Mouse (Mus musculus): Measurements from ENCODE around the gene Lat2. TPM values are rescaled to one million over a fixed set of nuclear protein-coding genes. Genes with fewer than 3 reads are reported as not detected.

Gene Lat2
- total RNA-seq, 2 experiments from 2014 or later: 1.5 to 2.0 TPM

GRCm38 (mm10) chr5:134615780-134616179, 955 bp upstream of the Lat2 start:
- intact Hi-C loops (cut with DNase I): no loop called here
- no peak for DNase-seq (ENCODE audit: low spot score in 2 of 2)

- DNase-seq (ENCODE audit: low spot score in 2 of 2): no peak
- intact Hi-C loops (cut with DNase I): no loop called here
Observed at GRCm38 (mm10) chr5:134615380-134615779, 555 bp upstream of the Lat2 start.

GRCm38 (mm10) chr5:134614296-134614695, 529 bp downstream of the Lat2 start:
- peak in 1 of 2 experiments; percentile 12 for DNase-seq (ENCODE audit: low spot score in 2 of 2)
- intact Hi-C loops (cut with DNase I): no loop called here

GRCm38 (mm10) chr5:134613727-134614126, 1.1 kb downstream of the Lat2 start:
- intact Hi-C loops (cut with DNase I): no loop called here
- DNase-seq (ENCODE audit: low spot score in 2 of 2): no peak

- DNase-seq (ENCODE audit: low spot score in 2 of 2): no peak
- intact Hi-C loops (cut with DNase I): no loop called here
Observed at GRCm38 (mm10) chr5:134611810-134612521, 2.9 kb downstream of the Lat2 start.

- DNase-seq (ENCODE audit: low spot score in 2 of 2): no peak
- intact Hi-C loops (cut with DNase I): no loop called here
Observed at GRCm38 (mm10) chr5:134609916-134610643, 4.7 kb downstream of the Lat2 start.

DNA sequence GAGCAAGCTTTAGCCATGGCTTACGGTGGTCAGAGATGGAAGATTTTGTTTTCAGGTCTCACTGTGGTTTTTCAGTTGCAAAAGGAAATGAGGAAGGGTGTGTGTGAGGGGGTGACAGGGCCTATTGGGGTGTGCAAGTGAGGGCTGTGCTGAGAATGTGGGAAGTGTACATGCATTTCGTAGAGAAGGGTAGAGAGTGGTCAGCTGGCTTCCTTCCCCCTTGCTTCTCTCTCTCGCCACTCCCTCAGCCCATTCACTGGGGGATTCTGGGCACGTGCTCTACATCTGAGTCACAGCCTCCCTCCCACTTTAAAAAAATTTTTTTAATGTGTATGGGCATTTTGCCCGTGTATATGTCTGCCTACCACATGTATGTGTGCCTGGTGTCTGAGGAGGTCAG, 7.7 kb downstream of the Lat2 start:
- intact Hi-C loops (cut with DNase I): no loop called here
- DNase-seq (ENCODE audit: low spot score in 2 of 2): no peak

DNA sequence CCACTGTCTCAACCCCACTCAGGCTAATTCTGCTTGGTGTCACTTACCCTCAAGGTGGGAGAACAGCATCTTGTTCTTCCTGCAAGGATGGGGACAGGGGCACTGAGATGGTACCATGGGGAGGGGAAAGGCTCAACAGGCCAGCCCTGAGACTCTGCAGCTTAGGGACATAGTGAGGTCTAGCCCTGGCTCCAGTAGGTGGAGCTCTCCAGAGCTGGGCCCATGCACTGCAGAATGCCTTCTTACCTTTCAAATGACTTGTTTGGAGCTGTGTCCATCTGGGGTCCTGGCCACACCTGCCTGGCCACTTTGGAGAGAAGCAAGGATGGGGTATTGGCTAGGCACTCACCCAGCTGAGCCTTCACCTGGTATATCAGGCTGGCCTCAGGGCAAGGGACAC, 8.5 kb downstream of the Lat2 start:
- no peak for DNase-seq (ENCODE audit: low spot score in 2 of 2)
- intact Hi-C loops (cut with DNase I): no loop called here

GRCm38 (mm10) chr5:134604376-134604775, 10.4 kb downstream of the Lat2 start:
- intact Hi-C loops (cut with DNase I): no loop called here
- no peak for DNase-seq (ENCODE audit: low spot score in 2 of 2)

DNA sequence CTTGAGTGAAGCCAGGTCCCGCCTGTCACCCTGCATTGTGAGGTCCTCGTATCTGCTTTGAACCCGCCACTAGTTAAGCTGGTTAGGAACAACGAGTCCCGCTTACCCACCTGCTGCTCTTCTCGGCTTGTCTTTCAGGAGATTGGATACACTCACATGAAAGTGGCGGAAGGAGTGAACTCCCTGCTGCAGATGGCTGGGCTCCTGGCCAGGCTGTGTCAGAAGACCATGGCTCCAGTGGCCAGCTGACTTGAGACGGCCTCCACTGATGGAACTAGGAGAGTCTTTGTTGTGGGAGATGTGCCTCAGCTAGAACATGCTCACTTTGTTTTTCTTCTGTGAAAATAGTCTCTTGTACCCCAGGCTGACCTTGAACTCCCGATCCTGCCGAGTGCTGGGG, 17.1 kb downstream of the Lat2 start:
- no peak for DNase-seq (ENCODE audit: low spot score in 2 of 2)
- intact Hi-C loops (cut with DNase I): no loop called here

DNA sequence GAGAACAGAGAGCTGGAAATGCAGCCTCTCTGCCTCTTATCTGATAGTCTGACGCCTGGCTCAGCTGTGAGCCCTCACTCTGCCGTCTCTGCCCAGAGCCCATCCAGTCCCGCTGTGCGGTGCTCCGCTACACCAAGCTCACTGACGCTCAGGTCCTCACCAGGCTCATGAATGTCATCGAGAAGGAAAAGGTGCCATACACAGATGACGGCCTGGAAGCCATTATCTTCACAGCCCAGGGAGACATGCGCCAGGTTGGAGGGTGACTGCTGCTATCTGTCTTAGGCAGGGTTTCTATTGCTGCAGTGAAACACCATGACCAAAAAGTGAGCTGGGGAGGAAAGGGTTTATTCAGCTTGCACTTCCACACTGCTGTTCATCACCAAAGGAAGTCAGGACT, 21.7 kb downstream of the Lat2 start:
- intact Hi-C loops (cut with DNase I): no loop called here
- DNase-seq (ENCODE audit: low spot score in 2 of 2): no peak

DNA sequence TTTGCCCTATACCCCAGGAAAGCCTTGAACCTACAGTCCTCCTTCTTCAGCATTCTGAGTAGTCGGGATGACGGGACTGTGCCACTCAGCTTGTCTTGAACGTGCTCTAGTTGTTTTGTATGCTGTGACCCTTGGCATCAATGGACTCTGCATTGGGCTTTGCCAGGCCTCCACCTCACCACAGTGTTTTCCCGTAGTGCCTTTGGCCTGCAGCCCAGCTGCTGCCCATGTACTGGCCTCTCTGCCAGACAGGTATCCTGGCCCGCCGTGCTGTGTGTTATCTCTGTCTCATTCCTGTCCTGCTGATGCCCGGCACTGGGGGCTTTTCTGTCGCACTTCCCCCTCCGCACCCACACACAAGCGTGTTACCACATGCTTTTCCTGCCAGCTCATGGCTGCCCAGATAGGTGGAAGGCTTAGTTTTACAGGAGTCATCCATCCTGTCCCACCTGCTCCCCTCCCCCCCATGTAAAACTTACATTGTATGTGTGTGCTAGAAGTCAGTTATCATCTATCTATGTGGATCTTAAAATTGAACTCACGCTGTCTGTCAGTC, 22.7 kb downstream of the Lat2 start:
- intact Hi-C loops (cut with DNase I): no loop called here
- DNase-seq (ENCODE audit: low spot score in 2 of 2): no peak

DNA sequence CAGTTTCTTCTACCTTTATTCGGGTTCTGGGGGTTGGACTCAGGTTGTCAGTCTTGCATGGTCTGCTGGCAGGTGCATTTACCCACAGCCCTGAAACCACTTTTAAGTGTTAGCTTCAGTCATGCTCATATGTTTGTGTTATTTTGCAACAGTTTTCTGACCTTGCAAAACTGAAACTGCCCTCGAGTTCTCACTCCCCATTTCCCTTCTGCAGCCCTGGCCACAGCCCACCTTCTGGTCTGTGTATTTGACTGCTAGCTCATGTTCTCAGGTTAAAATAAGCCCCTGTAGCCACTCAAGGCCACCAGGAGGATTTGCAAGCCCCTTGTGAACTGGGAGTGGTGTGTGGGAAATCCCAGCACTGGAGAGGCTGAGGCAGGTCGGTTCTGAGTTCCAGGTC, 24.9 kb downstream of the Lat2 start:
- intact Hi-C loops (cut with DNase I): no loop called here
- no peak for DNase-seq (ENCODE audit: low spot score in 2 of 2)

DNA sequence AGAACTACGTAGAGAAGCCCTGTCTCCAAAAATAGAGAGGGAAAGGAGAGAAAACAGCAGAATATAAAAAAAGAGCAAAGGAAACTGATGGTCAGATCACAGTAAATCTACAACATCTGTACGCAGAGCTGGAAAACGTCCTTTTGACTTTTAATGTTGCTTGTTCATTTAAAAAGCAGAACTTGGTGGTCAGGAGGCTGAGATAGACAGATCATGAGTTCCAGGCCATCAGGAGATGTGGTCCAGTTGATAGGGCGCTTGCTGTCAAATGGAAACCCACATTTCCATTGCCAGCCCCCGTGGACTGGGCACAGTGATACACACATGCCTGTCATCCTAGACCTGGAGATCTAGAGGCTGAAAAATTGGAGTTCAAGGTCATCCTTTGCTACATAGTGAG, 30.0 kb downstream of the Lat2 start:
- intact Hi-C loops (cut with DNase I): loop anchor here (5.0 kb wide), 1 partner anchor 77 kb away; no protein-coding TSS in a partner anchor

DNA sequence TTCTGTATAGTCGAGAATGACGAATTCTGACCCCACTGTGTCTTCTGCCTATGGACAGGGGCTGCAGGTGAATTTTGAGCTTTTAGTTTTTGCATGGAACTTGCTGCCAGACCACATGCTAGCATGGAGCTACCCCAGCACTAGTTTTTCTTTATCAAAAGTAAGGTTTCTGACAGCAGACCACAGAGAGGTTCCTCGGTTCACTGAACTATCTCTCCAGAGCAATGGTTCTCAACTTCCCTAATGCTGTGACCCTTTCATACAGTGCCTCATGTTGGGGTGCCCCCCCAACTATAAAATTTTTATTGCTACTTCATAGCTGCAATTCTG, 31.0 kb downstream of the Lat2 start:
- intact Hi-C loops (cut with DNase I): loop anchor here (2.0 to 5.0 kb wide), 2 partner anchors 77 to 89 kb away; no protein-coding TSS in a partner anchor
- no peak for DNase-seq (ENCODE audit: low spot score in 2 of 2)

More for the DNA sequence above, 30.0 kb downstream of the Lat2 start:
- no peak for DNase-seq (ENCODE audit: low spot score in 2 of 2)

DNA sequence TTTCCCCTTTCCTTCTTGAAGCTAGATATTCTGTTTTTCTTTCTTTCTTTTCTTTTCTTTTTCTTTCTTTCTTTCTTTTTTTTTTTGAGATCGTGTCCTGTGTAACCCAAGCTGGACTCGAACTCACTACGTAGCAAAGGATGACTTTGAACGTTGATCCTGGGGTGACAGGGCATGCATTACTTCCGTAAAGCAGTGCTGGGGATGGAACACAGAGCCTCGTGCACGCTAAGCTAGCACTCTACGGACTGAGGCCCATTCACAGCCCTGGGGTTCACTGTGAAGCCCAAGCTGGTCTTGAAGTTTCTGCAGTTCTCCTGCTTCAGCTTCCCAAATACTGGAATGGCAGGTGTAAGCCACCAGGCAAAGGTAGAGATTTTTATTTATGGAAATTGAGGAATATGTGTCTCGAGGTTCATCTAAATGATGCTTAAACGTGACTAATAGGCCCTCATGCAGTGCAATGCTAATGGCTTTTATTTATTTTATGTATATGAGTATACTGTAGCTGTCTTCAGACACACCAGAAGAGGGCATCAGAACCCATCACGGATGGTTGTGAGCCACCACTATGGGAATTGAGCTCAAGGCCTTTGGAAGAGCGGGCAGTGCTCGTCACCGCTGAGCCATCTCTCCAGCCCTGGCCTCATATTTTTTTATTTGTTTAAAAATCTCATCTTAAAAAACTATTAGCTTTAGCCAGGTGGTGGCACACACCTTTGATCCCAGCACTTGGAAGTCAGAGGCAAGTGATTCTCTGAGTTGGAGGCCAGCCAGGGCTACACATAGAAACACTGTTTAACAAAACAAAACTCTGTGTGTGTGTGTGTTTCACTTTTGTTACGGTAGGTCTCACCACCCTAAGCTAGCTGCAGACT, 31.6 kb downstream of the Lat2 start:
- DNase-seq (ENCODE audit: low spot score in 2 of 2): no peak

GRCm38 (mm10) chr5:134582221-134582907, 32.5 kb downstream of the Lat2 start:
- DNase-seq (ENCODE audit: low spot score in 2 of 2): peak; percentile 96 to 99
- intact Hi-C loops (cut with DNase I): loop anchor here (2.0 to 5.0 kb wide), 2 partner anchors 75 to 88 kb away; no protein-coding TSS in a partner anchor

More for the DNA sequence above, 31.6 kb downstream of the Lat2 start:
- intact Hi-C loops (cut with DNase I): loop anchor here (2.0 to 5.0 kb wide), 2 partner anchors 76 to 88 kb away; no protein-coding TSS in a partner anchor

- no peak for DNase-seq (ENCODE audit: low spot score in 2 of 2)
- intact Hi-C loops (cut with DNase I): loop anchor here (5.0 kb wide), 1 partner anchor 74 kb away; no protein-coding TSS in a partner anchor
Observed at GRCm38 (mm10) chr5:134581146-134581545, 33.7 kb downstream of the Lat2 start, which contains the start of gene Rfc2. Rfc2 (plus strand) TSS chr5:134581366.

DNA sequence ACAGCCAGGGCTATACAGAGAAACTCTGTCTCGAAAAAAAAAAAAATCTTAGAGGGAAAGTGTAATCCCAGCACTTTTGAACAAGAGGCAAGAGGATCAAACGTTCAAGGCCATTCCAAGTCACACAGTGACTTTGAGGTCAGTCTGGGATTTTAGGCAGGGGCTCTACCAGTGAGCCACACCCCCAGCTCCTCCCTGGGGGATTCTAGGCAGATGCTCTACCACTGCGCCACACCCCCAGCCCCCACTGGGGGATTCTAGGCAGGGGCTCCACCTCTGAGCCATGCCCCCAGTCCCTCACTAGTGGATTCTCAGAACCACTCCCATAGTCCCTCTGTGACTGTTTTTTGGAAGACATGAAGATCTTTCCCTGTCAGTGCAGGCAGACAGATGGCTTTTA, 35.7 kb downstream of the Lat2 start:
- intact Hi-C loops (cut with DNase I): no loop called here
- no peak for DNase-seq (ENCODE audit: low spot score in 2 of 2)
